Mouse (Mus musculus) lung, adult 2 months (tissue): Measurements from ENCODE around the gene Bcas3. TPM values are rescaled to one million over a fixed set of nuclear protein-coding genes. Genes with fewer than 3 reads are reported as not detected.

Experiments
- DNase-seq: peaks from one replicate; pipeline ENCODE4 v3.0.0; 2022
- H3K4me1 ChIP-seq: fragments of 200-500 bp; 2 replicates; pipeline ENCODE4 v1.6.1; 2011; ENCODE audit warnings: low read length; ENCODE audit not compliant: control insufficient read depth, insufficient read depth
- H3K4me3 ChIP-seq: fragments of 200-500 bp; replicated peaks from 2 replicates; pipeline ENCODE3; 2011; ENCODE audit warnings: low read depth, mild to moderate bottlenecking, control low read depth, low read length; ENCODE audit errors: extremely low read depth
- CTCF ChIP-seq: fragments of 200-500 bp; IDR thresholded peaks from 2 replicates; pipeline ENCODE4 v1.5.1; 2011; ENCODE audit warnings: mild to moderate bottlenecking, low read length, control low read depth; ENCODE audit not compliant: insufficient read depth
- POLR2A ChIP-seq: fragments of 200-500 bp; IDR thresholded peaks from 2 replicates; pipeline ENCODE4 v1.6.1; 2011; ENCODE audit warnings: low read depth, mild to moderate bottlenecking, control low read depth, low read length, borderline replicate concordance; ENCODE audit errors: extremely low read depth
- WGBS: fragments of 180-500 bp; shearing (Covaris S2); methylation state at CpG from one replicate; pipeline ENCODE4 v1.1.7; 2018; 5-methylcytosine and 5-hydroxymethylcytosine counted together
- polyA plus RNA-seq: library from polyadenylated mRNA; depleted of rRNA; stranded (reverse); fragments of >200 nt; gene quantifications from 2 replicates; pipeline ENCODE4 v1.2.3, GENCODE M21; 2012

Bcas3 gene
- polyA plus RNA-seq, 1 experiment: 55.7 TPM

GRCm38 (mm10) chr11:85843347-85843692 is 490.4 kb downstream of the Bcas3 start:
- peak; percentile 79 for DNase-seq
- TF ChIP-seq CTCF (peak; percentile 42), POLR2A (peak; percentile 48; the same call in 1 of the 2 replicates)
- under 1% methylated on average over 18 of the region's 18 CpGs for WGBS
- peak overlapping the region; percentile 40 for H3K4me3 ChIP-seq
- H3K4me1 ChIP-seq: peaks cover 8% of the 10 kb centered on the region; the same call in 1 of the 2 replicates

- Histone ChIP-seq H3K4me1 (peaks cover 8% of the 10 kb centered on the region; the same call in 1 of the 2 replicates), H3K4me3 (peak overlapping the region; percentile 64)
- TF ChIP-seq CTCF (peak; percentile 66), POLR2A (peak; percentile 88; the same call in 1 of the 2 replicates)
- DNase-seq: peak; percentile 90
- under 1% methylated on average over 54 of the region's 54 CpGs for WGBS
Observed at GRCm38 (mm10) chr11:85844144-85844965, 491.4 kb downstream of the Bcas3 start.

- H3K4me3 ChIP-seq: no peak overlapping the region
- 43% methylated on average over 5 of the region's 5 CpGs for WGBS
- no peak for TF ChIP-seq CTCF
- no peak for TF ChIP-seq POLR2A
- no peak for DNase-seq
- peaks cover 8% of the 10 kb centered on the region; the same call in 1 of the 2 replicates for H3K4me1 ChIP-seq
Observed at GRCm38 (mm10) chr11:85844971-85845370, 492.0 kb downstream of the Bcas3 start.

GRCm38 (mm10) chr11:85845921-85846320 is 493.0 kb downstream of the Bcas3 start:
- 52% methylated on average over 5 of the region's 5 CpGs for WGBS
- Histone ChIP-seq H3K4me3 (no peak overlapping the region), H3K4me1 (peaks cover 8% of the 10 kb centered on the region; the same call in 1 of the 2 replicates)
- no peak for DNase-seq
- TF ChIP-seq POLR2A (no peak), CTCF (no peak)

- 34% methylated on average over 4 of the region's 4 CpGs for WGBS
- peak; percentile 48 for DNase-seq
- TF ChIP-seq POLR2A: peak; percentile 45; the same call in 1 of the 2 replicates
- TF ChIP-seq CTCF: no peak
- Histone ChIP-seq H3K4me1 (peaks cover 8% of the 10 kb centered on the region; the same call in 1 of the 2 replicates), H3K4me3 (no peak overlapping the region)
Observed at GRCm38 (mm10) chr11:85846509-85846908, 493.5 kb downstream of the Bcas3 start.

GRCm38 (mm10) chr11:85849037-85849436 is 496.1 kb downstream of the Bcas3 start:
- TF ChIP-seq POLR2A (no peak), CTCF (peak; percentile 90)
- Histone ChIP-seq H3K4me3 (no peak overlapping the region), H3K4me1 (peaks cover 4% of the 10 kb centered on the region; the same call in 1 of the 2 replicates)
- DNase-seq: peak; percentile 55
- 7% methylated on average over 21 of the region's 21 CpGs for WGBS

- DNase-seq: no peak
- WGBS: 89% methylated on average over 6 of the region's 6 CpGs
- TF ChIP-seq POLR2A (no peak), CTCF (no peak)
- Histone ChIP-seq H3K4me1 (peaks cover 4% of the 10 kb centered on the region; the same call in 1 of the 2 replicates), H3K4me3 (no peak within 1 kb of the TSS)
Observed at GRCm38 (mm10) chr11:85850233-85850632, 497.3 kb downstream of the Bcas3 start, which contains the start of gene Gm11444. Gm11444 (minus strand) TSS chr11:85850333.

GRCm38 (mm10) chr11:85850758-85851157 is 497.8 kb downstream of the Bcas3 start:
- TF ChIP-seq POLR2A: 0 out of 2 replicates have a peak, but pooled peaks have one; percentile 13
- 0 out of 2 replicates have a peak, but pooled peaks have one; percentile 25 for TF ChIP-seq CTCF
- no peak for DNase-seq
- Histone ChIP-seq H3K4me1 (peaks cover 4% of the 10 kb centered on the region; the same call in 1 of the 2 replicates), H3K4me3 (no peak overlapping the region)
- 34% methylated on average over 6 of the region's 6 CpGs for WGBS

- TF ChIP-seq POLR2A (no peak), CTCF (no peak)
- H3K4me1 ChIP-seq: no peaks in the 10 kb centered on the region
- no peak overlapping the region for H3K4me3 ChIP-seq
- DNase-seq: no peak
- 42% methylated on average over 6 of the region's 6 CpGs for WGBS
Observed at GRCm38 (mm10) chr11:85857997-85858698, 505.2 kb downstream of the Bcas3 start.
